Mouse (Mus musculus) thymus, adult 2 months (tissue): ENCODE measurements around the gene Nop2.

ENCODE experiments used
- CTCF ChIP-seq: fragments of 200-500 bp; IDR thresholded peaks from 2 replicates; pipeline ENCODE4 v1.5.1; 2012; ENCODE audit warnings: mild to moderate bottlenecking, control low read depth, low read length, moderate library complexity, borderline replicate concordance; ENCODE audit not compliant: control insufficient read depth, poor library complexity, insufficient read depth; ENCODE audit errors: extremely low read depth
- POLR2A ChIP-seq: fragments of 200-500 bp; IDR thresholded peaks from 2 replicates; pipeline ENCODE4 v1.6.1; 2012; ENCODE audit warnings: mild to moderate bottlenecking, low read length, control low read depth, moderate library complexity; ENCODE audit not compliant: control insufficient read depth, poor library complexity, insufficient read depth; ENCODE audit errors: extremely low read depth

DNA sequence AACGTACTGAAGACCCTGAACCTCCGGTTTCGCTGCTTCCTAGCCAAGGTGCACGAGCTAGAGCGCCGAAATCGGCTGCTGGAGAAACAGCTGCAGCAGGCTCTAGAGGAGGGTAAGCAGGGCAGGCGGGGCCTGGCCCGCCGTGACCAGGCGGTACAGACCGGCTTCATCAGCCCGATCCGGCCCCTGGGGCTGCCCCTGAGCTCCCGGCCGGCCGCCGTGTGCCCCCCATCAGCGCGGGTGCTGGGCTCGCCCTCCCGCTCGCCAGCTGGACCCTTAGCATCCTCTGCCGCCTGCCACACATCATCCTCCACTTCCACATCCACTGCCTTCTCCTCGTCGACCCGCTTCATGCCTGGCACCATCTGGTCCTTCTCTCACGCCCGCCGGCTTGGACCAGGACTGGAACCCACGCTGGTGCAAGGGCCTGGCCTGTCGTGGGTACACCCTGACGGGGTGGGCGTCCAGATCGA is 13.8 kb downstream of the Nop2 start:
- TF ChIP-seq POLR2A (no peak), CTCF (no peak)
